Mouse (Mus musculus) lung, adult 2 months (tissue): Measurements from ENCODE around the gene Adcy7. TPM values are rescaled to one million over a fixed set of nuclear protein-coding genes. Genes with fewer than 3 reads are reported as not detected.

ENCODE experiments used
- DNase-seq: peaks from one replicate; pipeline ENCODE4 v3.0.0; 2022
- H3K4me1 ChIP-seq: fragments of 200-500 bp; 2 replicates; pipeline ENCODE4 v1.6.1; 2011; ENCODE audit warnings: low read length; ENCODE audit not compliant: control insufficient read depth, insufficient read depth
- H3K4me3 ChIP-seq: fragments of 200-500 bp; replicated peaks from 2 replicates; pipeline ENCODE3; 2011; ENCODE audit warnings: low read depth, mild to moderate bottlenecking, control low read depth, low read length; ENCODE audit errors: extremely low read depth
- CTCF ChIP-seq: fragments of 200-500 bp; IDR thresholded peaks from 2 replicates; pipeline ENCODE4 v1.5.1; 2011; ENCODE audit warnings: mild to moderate bottlenecking, low read length, control low read depth; ENCODE audit not compliant: insufficient read depth
- POLR2A ChIP-seq: fragments of 200-500 bp; IDR thresholded peaks from 2 replicates; pipeline ENCODE4 v1.6.1; 2011; ENCODE audit warnings: low read depth, mild to moderate bottlenecking, control low read depth, low read length, borderline replicate concordance; ENCODE audit errors: extremely low read depth
- WGBS: fragments of 180-500 bp; shearing (Covaris S2); methylation state at CpG from one replicate; pipeline ENCODE4 v1.1.7; 2018; 5-methylcytosine and 5-hydroxymethylcytosine counted together
- polyA plus RNA-seq: library from polyadenylated mRNA; depleted of rRNA; stranded (reverse); fragments of >200 nt; gene quantifications from 2 replicates; pipeline ENCODE4 v1.2.3, GENCODE M21; 2012

Gene Adcy7
- polyA plus RNA-seq, 1 experiment = 60.0 TPM

- DNase-seq = no peak
- WGBS = 73% methylated on average over 2 of the region's 2 CpGs
- TF ChIP-seq CTCF (no peak), POLR2A (no peak)
- Histone ChIP-seq H3K4me1 (peaks cover 3% of the 10 kb centered on the region), H3K4me3 (no peak overlapping the region)
Observed at GRCm38 (mm10) chr8:88294977-88295376, 22.8 kb downstream of the Adcy7 start.

GRCm38 (mm10) chr8:88297976-88298732 is 26.0 kb downstream of the Adcy7 start:
- Histone ChIP-seq H3K4me1 (peaks cover 3% of the 10 kb centered on the region), H3K4me3 (no peak overlapping the region)
- WGBS = 43% methylated on average over 12 of the region's 12 CpGs
- TF ChIP-seq CTCF (no peak), POLR2A (no peak)
- DNase-seq = no peak

- peaks cover 3% of the 10 kb centered on the region for H3K4me1 ChIP-seq
- WGBS = 89% methylated on average over 10 of the region's 10 CpGs
- DNase-seq = no peak
- no peak overlapping the region for H3K4me3 ChIP-seq
- TF ChIP-seq CTCF (no peak), POLR2A (no peak)
Observed at GRCm38 (mm10) chr8:88298733-88299103, 26.5 kb downstream of the Adcy7 start.

- DNase-seq = no peak
- Histone ChIP-seq H3K4me3 (no peak overlapping the region), H3K4me1 (peaks cover 3% of the 10 kb centered on the region)
- TF ChIP-seq POLR2A = no peak
- no peak for TF ChIP-seq CTCF
- 65% methylated on average over 10 of the region's 10 CpGs for WGBS
Observed at GRCm38 (mm10) chr8:88299907-88300603, 27.9 kb downstream of the Adcy7 start.

GRCm38 (mm10) chr8:88301589-88302437 is 29.6 kb downstream of the Adcy7 start:
- 70% methylated on average over 15 of the region's 15 CpGs for WGBS
- DNase-seq = no peak
- peaks cover 3% of the 10 kb centered on the region for H3K4me1 ChIP-seq
- no peak overlapping the region for H3K4me3 ChIP-seq
- no peak for TF ChIP-seq POLR2A
- TF ChIP-seq CTCF = no peak

GRCm38 (mm10) chr8:88305814-88306213 is 33.6 kb downstream of the Adcy7 start:
- H3K4me3 ChIP-seq = no peak overlapping the region
- no peaks in the 10 kb centered on the region; the same call in 1 of the 2 replicates for H3K4me1 ChIP-seq
- WGBS = 68% methylated on average over 4 of the region's 4 CpGs
- no peak for DNase-seq
- no peak for TF ChIP-seq POLR2A
- no peak for TF ChIP-seq CTCF

- TF ChIP-seq CTCF = peak; percentile 40; the same call in 1 of the 2 replicates
- TF ChIP-seq POLR2A = no peak
- Histone ChIP-seq H3K4me3 (no peak overlapping the region), H3K4me1 (no peaks in the 10 kb centered on the region; the same call in 1 of the 2 replicates)
- DNase-seq = no peak
- WGBS = 62% methylated on average over 14 of the region's 14 CpGs
Observed at GRCm38 (mm10) chr8:88306511-88306910, 34.3 kb downstream of the Adcy7 start.

GRCm38 (mm10) chr8:88307736-88308135 is 35.5 kb downstream of the Adcy7 start:
- no peaks in the 10 kb centered on the region for H3K4me1 ChIP-seq
- TF ChIP-seq CTCF (no peak), POLR2A (no peak)
- 80% methylated on average over 4 of the region's 4 CpGs for WGBS

GRCm38 (mm10) chr8:88309274-88309873 is 37.2 kb downstream of the Adcy7 start:
- Histone ChIP-seq H3K4me3 (no peak overlapping the region), H3K4me1 (no peaks in the 10 kb centered on the region)
- TF ChIP-seq CTCF = no peak
- no peak for TF ChIP-seq POLR2A
- WGBS = 66% methylated on average over 10 of the region's 10 CpGs
- no peak for DNase-seq

More at GRCm38 (mm10) chr8:88307736-88308135, 35.5 kb downstream of the Adcy7 start:
- no peak for DNase-seq
- no peak overlapping the region for H3K4me3 ChIP-seq
